Mouse (Mus musculus): Measurements from ENCODE around the gene Tubgcp4.
"Not testable (repeated sequence)": the region's sequence is repeated elsewhere in the genome, so short reads cannot be mapped to it uniquely, and the experiment has no call there.

Gene Tubgcp4

DNA sequence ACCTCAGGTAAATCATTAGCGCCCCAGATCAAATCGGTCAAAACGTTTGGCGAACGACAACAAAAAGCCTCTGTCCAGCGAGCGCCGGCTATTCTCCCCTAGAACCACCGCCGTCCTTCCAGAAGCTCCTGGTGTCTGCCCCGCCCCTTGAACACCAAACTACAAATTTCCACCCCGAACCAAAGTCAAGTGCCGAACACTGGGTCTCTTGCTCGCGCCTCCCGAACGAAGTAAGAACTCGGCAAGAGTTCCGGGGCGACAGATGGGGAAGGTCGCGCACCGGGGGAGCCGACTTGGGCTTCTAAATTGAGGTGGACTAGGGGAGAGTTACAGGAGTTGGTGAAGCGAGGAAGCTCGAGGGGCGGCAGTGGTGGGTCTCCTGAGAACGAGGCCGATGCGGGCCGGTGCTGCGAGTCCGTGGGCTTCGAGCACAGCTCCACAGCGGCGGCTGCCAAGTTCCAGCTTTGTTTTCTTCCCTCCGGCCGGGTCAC is at the start of gene Tubgcp4:
Gene Tubgcp4, plus strand, starts transcription at position 174 of the 491 bp plus-strand sequence.
- DNase-seq, result no peak

DNA sequence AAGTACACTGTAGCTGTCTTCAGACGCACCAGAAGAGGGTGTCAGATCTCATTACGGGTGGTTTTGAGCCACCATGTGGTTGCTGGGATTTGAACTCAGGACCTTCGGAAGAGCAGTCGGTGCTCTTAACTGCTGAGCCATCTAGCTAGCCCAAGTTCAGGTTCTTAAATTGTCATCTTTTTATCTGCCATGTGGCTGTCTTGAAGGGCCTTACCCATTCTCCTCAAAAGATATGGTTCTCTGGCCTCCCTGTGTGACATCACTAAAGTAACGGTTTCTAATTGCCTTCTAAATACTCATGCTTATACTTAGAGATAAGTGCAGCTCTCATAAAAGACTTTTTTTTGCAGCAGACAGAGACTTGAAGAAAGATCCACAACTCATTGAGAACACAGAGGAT is 44.2 kb upstream of the Tubgcp4 start:
- not testable (repeated sequence) for DNase-seq

DNA sequence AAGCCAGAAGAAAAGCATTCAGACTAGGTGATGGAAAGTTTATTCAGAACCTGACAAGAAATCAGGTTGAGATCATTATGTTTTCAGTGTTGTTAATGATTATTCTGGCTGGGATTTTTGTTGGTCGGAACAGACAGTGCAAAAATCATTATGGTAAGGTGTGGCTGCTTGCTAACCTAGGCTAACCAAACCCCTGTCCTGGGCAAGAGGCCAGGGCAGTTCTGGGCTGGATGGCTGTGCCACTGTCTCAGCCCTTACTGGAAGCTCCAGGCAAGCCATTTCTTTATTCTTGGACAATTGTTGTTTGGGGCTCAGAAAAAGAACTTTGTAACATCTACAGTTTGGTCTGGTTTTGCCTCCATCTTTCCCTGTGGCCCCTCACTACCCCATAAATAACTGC is 42.9 kb upstream of the Tubgcp4 start:
- no peak for DNase-seq

DNA sequence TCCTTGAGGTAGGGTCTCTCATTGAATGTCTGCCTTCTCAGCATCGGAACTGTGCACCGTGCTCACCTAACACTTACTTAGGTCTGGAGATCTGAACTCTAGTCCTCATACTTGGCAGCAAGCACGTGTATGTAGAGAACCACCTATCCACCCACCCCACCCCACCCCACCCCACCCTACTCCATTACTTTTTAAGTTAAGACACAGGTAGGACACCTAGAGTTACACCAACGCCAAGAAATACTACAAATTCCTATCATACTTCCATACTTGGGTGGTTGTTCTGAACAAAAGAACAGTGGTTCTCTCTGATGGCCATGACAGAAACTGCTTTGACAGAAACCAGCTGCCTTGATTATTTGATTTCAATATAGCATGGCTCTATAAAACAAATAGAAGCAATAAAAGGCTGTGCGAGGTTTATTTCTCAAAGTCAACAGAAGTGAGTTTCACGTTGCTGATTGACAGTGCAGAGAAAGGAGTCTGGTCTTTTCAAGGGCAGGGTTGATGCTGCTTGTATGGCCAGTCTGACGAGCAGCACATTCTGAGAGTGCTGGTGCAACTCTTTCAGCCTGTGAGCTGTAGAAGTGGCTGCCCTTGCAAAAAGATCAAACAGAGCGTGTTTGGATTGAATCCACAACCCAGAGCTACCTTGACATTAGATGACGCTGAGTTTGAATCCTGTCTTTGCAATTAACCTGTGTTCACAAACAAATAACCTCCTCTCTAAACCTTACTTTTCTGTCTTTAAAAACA is 41.4 kb upstream of the Tubgcp4 start:
- DNase-seq, result no peak

DNA sequence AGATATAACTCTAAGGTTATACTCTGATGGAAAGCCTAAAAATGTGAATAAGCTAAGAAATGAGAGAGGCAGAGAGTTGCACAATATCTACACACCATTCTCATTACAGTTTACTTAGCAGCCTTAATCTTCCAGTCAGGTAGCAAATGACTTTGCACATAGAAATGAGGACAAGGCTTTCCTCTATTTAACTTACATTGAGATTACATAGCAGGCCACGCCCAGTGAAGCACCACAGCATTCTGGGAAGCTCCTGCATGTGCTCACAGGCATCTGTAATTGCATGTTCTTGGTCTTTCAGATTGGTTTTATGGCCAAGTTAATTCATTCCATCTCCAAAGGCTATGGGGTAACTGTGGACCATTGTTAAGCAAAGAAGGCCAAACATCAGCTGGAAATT is 37.6 kb upstream of the Tubgcp4 start:
- DNase-seq, result no peak

DNA sequence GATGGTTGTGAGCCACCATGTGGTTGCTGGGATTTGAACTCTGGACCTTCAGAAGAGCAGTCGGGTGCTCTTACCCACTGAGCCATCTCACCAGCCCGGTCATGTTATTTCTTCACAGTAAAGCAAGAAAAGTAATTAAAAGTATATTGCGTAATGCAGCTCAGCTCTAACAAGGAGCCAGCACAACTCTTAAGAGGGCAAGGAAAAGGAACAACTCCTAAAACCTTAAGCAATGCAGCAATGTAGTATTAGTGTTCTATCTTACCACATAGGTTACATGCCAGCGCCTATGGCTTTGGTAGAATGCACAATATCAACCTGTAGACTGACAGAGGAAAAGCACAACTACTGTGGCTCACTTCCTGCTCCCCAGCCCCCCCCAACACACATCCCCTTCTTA is 33.1 kb upstream of the Tubgcp4 start:
- no peak for DNase-seq

DNA sequence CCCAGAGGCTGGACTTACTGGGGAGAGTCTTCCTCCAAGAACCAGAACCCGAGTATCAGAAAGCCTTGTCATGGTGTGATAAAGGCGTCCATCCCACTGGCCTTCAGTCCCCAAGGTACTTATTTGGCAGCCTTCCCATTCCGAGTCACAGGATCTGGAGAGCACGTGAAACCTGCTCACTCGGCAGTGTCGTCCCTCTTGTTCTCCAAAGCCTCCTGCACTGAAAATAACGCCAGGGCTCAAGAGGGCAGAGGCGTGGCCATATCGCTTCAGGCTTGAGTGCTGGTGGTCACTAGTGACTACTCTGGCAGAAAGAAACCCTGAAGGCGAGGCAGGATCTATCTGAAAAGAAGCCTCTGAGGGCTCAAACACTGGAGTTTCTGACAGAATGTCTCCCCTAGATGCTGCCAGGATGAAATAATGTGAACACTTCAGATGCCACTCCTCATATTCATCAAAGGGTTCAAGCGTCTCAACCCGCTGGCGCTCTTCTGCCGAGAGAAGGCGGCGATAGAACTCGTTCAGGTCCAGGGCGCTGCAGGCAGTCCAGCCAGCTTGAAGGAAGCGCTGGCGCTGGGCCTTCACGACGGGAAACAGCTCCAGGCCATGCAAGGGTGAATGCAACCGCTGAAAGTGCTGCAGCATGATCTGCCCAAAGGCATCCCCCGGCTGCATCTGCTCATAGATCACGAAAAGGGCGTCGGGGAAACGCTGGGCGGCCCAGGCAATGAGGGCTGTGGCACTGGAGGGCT is 31.0 kb upstream of the Tubgcp4 start:
- peak; percentile 51 to 63 for DNase-seq

DNA sequence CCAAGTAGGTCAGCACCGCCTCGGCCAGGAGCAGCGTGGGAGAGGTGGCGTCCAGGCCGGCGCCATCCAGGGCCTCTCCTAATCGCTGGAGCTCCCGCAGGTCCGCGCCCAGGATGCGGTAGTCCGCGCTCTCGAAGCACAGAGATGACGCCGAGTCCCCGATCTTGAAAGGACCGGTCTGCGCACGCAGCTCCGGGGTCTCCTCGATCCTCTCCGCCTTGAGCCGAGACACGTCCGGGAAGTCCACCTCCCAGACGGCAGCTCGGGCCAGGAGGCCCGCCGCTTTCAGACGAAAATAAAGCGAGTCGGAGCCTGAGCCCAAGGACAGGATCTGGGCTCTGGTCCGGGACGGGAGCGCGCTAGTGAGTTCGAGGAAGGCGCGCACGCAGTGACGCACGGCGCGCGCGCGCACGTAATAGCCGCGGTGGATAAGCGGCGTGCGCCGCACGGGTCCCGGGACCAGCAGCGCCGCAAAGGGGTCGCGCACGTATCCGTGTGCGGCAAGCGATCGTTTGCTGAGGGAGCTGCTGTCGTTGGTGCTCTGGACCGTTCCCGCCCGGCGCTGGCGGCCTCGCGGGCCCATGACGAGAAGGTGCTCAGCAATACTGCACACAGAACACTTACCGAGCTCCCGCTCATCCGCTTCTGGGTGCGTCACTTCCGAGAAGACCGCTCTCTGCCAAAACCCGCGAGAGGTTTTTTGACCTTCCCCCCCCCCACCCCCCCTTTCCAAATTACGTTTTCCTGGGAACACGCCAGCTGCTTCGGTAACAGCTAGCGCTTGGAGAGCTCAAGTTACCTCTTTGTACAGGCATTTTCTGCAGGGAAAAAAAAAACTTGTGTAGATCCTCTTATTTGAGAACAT is 30.2 kb upstream of the Tubgcp4 start, which contains the start of the genes Adal and Lcmt2:
Gene Adal, plus strand, starts transcription at position 411 of the 865 bp plus-strand sequence.
Gene Lcmt2, minus strand, starts transcription at position 636 of the 865 bp plus-strand sequence.
- peak; percentile 88 to 98 for DNase-seq

DNA sequence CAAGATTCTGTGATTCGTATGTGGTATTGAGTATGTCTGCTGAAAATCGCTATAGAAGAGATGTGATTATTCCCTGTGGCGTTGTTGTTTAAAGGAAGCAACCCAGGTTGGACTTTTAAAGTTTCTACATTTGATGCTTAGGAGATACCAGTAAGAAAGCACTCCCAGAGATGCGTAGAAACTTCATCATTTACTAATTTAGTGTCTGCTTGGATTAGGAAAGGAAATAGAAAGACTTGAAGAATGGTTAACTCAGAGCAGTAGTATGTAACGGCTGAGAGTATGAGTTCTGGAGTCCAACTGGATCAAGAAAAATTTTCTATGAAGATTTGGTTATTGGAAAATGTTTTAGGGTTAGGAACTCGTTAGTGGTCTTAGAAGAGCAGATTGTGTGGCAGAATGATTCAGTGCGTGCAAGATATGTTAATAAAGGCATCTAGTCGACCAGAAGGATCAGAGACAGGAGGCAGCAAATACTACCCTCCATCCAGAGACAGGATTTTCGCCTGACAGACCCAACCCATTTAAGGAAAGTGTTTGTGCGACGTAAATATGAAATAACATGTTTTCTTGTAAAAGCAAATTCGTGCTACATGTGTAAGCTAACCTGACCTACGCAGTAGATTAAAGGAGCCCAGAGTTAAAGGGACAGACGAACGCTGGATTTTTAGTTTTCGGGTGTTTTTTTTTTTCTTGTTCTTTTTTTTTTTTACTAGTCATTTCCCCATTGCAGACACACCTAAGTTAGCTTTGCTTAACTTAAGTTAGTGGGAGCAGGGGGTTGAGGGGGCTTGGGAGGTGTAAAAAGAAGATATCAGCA is 29.0 kb upstream of the Tubgcp4 start:
- peak in 1 of 2 experiments; percentile 16 for DNase-seq

DNA sequence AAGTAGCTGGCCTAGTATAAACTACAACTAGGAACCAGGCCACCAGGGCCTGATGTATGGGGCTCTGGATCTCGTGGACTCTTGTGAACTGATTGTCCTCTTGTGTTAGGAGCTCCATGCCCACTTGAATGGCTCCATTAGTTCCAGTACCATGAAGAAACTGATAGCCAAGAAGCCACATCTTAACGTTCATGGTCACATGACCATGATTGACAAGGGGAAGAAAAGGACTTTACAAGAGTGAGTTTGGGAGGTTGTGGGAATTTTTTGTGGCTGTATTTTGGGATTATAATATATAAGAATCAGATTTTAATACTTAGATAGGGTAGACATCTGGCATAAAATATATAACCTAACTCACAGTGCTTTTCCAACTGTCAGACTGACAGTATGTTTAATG is 28.0 kb upstream of the Tubgcp4 start:
- DNase-seq, result no peak

DNA sequence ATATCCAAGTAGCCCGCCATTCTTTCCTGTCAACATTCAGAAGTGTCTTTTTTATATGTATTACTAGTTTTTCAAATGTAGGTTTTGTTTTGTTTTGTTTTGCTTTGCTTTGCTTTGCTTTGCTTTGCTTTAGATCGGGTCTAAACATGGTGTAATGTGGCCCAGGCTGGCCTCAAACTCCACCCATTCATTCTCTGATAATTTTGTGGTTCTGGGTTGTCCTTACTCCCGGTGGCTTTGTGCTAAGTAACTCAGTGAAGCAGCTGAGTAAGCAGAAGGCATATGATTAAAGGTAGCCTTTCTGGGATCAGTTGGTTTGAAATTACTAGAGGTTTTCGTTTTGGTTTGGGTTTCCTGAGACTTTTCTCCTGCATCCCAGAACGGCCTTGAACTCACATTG is 20.8 kb upstream of the Tubgcp4 start:
- DNase-seq, result no peak

DNA sequence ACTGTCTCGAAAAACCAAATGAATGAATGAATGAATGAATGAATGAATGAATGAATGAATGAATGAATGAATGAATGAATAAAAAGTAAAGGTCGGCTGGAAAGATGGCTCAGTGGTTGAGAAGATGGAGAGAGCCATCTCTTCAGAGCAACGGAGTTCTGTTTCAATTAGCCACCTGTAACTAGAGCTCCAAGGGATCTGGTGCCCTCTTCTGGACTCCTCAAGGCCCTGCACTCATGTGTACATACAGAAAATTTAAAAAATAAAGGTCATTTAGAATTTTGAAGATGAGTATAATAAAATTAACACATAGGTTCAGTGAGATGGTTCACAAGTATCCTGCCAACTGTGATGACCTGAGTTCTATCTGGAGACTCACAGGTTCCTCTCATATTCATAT is 17.4 kb upstream of the Tubgcp4 start:
- no peak for DNase-seq

DNA sequence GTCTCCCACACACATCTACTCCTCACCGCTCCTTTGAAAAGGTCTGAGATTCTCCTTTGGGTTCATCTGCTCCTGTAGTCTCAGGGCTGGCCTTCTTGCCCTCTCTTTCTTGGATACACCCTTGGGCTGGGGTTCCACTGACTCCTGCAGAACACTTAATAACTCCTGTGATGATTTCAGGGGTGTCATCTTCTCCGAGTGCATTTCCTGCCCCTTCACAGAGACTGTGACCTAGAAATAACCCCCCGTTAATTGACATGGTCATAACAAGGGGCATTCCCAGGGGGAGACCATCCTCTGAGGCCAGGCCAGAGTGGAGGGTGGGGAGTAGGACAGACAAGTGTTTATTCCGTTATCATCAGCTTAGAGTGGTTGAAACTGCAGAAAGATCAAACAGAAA is 1.3 kb upstream of the Tubgcp4 start:
- no peak for DNase-seq

DNA sequence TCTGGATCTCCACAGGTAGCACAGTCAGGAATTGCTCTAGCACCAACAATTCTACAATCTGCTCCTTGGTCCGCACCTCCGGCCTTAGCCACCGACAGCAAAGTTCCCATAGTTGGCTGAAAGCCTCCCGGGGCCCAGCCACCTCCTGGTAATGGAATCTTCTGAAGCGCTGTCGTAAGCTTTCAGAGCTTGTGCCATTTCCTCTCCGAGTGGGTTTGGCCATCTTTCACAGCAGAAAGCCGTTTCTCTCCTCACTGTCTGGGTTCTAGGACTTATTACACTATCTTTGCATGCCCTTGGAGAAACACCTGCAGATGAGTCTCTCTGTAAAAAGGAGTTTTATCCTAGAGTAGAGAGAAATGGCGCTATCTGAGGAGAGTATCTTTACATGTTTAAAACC is 552 bp upstream of the Tubgcp4 start:
- DNase-seq, result peak; percentile 28 to 40

DNA sequence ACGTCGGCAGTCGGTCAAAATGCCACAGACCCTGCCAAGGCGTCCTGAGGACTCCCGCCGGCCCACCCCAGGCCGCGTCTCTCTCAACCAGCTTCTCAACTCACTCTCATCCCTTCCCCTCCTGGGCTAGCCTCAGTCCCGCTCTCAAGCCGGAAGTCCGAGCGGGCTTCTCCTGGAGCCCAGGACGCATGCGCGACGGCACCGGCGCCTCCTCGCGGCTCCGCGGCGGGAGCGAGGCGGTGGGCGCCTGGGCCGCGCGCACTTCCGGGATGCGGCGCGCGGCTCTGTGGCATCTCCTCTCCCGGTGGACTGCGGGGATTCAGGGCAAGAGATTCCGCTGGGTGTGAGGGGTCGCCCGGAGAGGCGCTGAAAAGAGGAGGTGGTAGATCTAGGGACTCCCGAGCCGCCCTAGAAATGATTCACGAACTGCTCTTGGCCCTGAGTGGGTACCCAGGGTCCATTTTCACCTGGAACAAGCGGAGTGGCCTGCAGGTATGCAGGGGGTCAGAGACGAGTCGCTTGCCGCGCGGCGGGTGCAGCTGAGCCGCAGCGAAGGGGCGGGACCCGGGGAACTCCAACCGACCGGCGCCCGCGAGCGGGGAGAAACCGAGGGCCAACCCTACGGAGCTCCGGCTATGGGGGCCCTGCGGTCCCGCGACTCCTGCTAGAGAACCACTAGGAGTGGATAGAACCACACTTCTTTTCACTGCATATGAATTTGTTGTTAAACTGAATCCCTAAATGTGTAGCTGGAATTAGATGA is 707 bp downstream of the Tubgcp4 start, which contains the start of gene Zscan29:
Gene Zscan29, minus strand, starts transcription at position 146 of the 763 bp plus-strand sequence.
- DNase-seq, result peak; percentile 88 to 92

DNA sequence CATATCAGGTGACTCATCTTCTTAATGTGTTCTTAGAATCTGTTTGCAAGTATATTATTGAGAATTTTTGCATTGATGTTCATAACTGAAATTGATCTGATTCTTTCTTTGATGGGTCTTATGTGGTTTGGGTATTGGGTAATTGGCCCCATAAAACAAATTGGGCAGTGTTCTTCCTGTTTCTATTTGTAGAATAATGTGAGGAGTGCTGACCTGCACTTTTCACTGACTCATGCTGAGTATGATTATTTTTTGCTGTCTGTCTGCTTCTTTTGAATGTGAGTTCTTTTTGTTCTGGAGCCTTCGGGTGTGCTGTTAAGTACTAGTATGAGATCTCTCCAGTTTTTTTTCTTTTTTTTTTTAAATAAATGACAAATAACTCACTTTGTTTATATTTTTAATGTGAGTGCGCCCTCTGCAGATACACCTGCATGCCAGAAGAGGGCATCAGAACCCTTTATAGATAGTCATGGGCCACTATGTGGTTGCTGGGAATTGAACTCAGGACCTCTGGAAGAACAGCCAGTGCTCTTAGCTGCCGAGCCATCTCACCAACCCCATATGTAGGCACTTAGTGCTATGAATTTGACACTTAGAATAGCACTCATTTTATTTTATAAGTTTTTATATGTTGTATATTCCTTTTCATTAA is 8.5 kb downstream of the Tubgcp4 start:
- DNase-seq, result no peak

DNA sequence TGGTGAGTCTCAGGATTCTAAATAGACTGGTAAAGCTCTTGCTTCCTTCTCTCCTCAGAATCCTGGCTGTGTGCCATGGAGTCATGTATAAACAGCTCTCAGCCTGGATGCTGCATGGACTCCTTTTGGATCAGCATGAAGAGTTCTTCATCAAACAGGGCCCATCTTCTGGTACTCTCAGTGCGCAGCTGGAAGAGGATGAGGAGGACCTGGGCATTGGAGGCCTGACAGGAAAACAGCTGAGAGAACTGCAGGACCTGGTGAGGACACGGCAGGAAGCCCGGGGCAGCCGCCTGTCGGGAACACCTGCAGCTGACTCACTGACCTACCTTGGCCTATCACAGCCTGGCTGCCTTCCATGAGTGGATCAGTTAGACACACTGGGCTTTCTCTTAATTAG is 13.0 kb downstream of the Tubgcp4 start:
- peak; percentile 83 to 87 for DNase-seq

DNA sequence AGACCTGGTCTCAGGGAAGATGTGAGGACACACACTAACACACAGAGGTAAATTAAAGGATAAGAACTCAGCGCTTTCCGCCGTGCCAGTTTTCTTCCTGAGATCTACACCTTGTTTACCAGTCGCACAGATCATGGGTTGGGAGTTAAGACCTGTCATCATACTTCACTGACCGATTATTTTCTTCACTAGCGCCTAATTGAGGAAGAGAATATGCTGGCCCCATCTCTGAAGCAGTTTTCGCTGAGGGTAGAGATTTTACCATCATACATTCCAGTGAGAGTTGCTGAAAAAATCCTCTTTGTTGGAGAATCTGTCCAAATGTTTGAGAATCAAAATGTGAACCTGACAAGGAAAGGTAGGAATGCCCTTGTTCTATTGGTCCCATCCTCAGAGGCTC is 13.7 kb downstream of the Tubgcp4 start:
- DNase-seq, result peak in 1 of 2 experiments; percentile 12

DNA sequence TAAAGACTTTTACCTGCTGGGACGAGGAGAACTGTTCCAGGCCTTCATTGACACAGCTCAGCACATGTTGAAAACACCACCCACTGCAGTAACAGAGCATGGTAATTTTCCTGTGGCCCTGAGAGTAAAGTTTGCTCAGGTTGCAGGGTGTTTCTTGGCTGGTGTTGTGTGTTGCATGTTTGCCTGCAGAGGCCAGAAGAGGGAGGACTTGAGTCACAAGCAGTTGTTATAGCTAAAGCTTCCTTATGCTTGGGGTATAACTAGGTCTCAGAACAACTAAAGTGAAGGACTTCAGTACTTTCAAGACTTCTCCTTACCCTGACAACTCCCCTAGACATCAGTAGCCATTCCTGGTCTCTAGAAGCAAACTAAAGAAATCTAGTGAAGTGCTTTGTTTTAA is 18.1 kb downstream of the Tubgcp4 start:
- no peak for DNase-seq

DNA sequence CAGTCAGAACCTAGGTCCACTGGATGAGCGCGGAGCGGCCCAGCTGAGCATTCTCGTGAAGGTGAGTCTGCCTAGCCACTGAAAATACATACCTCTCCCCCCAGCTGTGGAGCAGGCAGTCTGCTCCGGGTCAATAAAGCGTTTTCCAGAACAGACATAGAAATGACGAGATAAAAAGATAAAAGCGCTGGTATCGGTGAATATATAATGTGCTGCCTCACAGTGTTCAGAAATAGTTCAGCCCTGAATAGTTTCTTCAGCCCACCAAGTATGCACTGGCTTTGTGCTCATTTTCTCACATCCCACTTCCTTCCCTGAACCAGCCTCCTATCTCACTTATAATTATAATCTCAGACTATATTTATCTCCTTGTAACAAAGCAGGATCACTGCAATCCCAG is 25.0 kb downstream of the Tubgcp4 start:
- DNase-seq, result no peak

DNA sequence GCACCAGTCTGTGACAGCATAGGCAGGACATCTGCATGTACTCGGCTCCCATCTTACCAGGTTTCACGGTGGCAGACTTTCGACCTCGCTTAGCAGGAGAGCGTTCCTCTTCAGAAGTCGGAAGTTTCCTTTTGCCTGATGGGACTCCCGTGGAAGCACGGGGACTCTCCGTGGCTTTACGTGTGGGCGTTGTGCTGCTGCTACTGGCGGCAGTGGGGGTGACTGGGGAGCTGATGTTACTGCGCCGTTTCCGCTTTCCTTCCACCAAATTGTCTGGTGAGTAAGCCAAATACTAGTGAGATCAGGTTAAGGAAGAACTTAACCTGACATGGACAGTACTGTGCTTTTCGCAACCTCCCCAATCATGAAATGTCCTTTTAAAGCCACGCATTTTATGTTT is 33.8 kb downstream of the Tubgcp4 start:
- no peak for DNase-seq

Data from cerebellum, adult 18-20 months (tissue).